Mouse (Mus musculus) forebrain, postnatal 0 days (tissue): ENCODE results near the gene Gm6096. TPM values are rescaled to one million over a fixed set of nuclear protein-coding genes. Genes with fewer than 3 reads are reported as not detected.

Experiments used
- ATAC-seq: fragments of 200-750 bp; cut with Nextera tagmentation; 2 replicates; pipeline ENCODE4 v1.8.0; 2017; ENCODE audit warnings: mild to moderate bottlenecking, moderate library complexity
- DNase-seq: peaks from one replicate; pipeline ENCODE4 v3.0.0-alpha.2; 2015
- H3K27ac ChIP-seq: fragments of 300-500 bp; sonication (generic); 2 replicates; pipeline ENCODE4 v1.5.1; 2014; ENCODE audit warnings: low read depth, mild to moderate bottlenecking, antibody characterized with exemption, low read length, moderate library complexity, mixed read lengths
- H3K27me3 ChIP-seq: fragments of 300-500 bp; sonication (generic); 2 replicates; pipeline ENCODE4 v1.6.1; 2014; ENCODE audit warnings: mild to moderate bottlenecking, low read length, mixed read lengths; ENCODE audit not compliant: insufficient read depth
- H3K36me3 ChIP-seq: fragments of 300-500 bp; sonication (generic); 2 replicates; pipeline ENCODE4 v1.6.1; 2014; ENCODE audit warnings: mild to moderate bottlenecking, moderate library complexity; ENCODE audit not compliant: insufficient read depth
- H3K4me1 ChIP-seq: fragments of 300-500 bp; sonication (generic); 2 replicates; pipeline ENCODE4 v1.6.1; 2014; ENCODE audit warnings: antibody characterized with exemption; ENCODE audit not compliant: insufficient read depth
- H3K4me2 ChIP-seq: fragments of 300-500 bp; sonication (generic); 2 replicates; pipeline ENCODE4 v1.6.1; 2014; ENCODE audit warnings: low read depth, mild to moderate bottlenecking, moderate library complexity
- H3K4me3 ChIP-seq: fragments of 300-500 bp; sonication (generic); 2 replicates; pipeline ENCODE4 v1.5.1; 2014; ENCODE audit warnings: low read depth, low read length, mixed read lengths
- H3K9ac ChIP-seq: fragments of 300-500 bp; sonication (generic); 2 replicates; pipeline ENCODE4 v1.6.1; 2014; ENCODE audit warnings: mild to moderate bottlenecking
- H3K9me3 ChIP-seq: fragments of 300-500 bp; sonication (generic); 2 replicates; pipeline ENCODE4 v1.6.1; 2016; ENCODE audit warnings: low read length
- CTCF ChIP-seq: sonication (generic); IDR thresholded peaks from 2 replicates; pipeline ENCODE4 v1.5.1; 2016; ENCODE audit warnings: antibody characterized with exemption, control low read depth, low read depth
- whole genome bisulfite sequencing: fragments of 180-500 bp; shearing (Covaris S2); extraction: QIAGEN DNeasy Blood & Tissue Kit; methylation state at CpG from one replicate; pipeline ENCODE4 v1.1.7; 2014; 5-methylcytosine and 5-hydroxymethylcytosine counted together
- polyA plus RNA-seq: library from polyadenylated mRNA; unstranded; fragments of >200 nt; fragmentation: Nextera tagmentation; extraction: Ambion mirVana; gene quantifications from 2 replicates; pipeline ENCODE4 v1.2.1, GENCODE M21; 2015
- total RNA-seq: library from RNA; depleted of rRNA; stranded (reverse); fragments of >200 nt; gene quantifications from 2 replicates; pipeline ENCODE4 v1.2.3, GENCODE M21; 2014

Gene Gm6096
- total and polyA plus RNA-seq, 2 experiments from 2014 or later: not detected

GRCm38 (mm10) chr7:34272465-34272864, 21.6 kb downstream of the Gm6096 start:
- WGBS: 69% methylated on average over 4 of the region's 4 CpGs
- Histone ChIP-seq H3K36me3 (no peaks in the 10 kb centered on the region), H3K4me2 (no peak overlapping the region), H3K9ac (no peak overlapping the region), H3K9me3 (no peaks in the 10 kb centered on the region), H3K4me1 (no peaks in the 10 kb centered on the region), H3K27me3 (no peaks in the 10 kb centered on the region), H3K27ac (no peak overlapping the region), H3K4me3 (no peak overlapping the region)
- ATAC-seq: no peak
- DNase-seq: no peak
- no peak for TF ChIP-seq CTCF

DNA sequence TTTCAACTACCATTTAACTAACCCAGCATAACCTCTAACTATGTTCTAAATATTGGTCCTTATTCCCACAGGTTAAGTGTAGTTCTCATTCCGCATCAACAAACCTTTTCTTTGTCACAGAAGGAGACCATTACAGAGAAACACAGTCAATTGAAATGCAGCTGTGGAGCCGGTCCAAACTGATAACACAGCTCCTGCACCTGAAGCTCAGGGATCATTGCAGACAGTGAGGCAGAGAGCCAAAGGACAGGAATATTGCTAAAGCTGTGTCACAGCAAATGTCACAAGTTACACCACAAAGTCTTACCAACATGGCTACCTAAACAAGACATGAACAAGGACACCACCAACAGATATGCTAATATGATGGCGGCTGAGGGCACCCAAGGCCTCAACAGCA, 25.2 kb downstream of the Gm6096 start:
- WGBS: 79% methylated on average over 3 of the region's 3 CpGs
- no peak overlapping the region for H3K27ac ChIP-seq

DNA sequence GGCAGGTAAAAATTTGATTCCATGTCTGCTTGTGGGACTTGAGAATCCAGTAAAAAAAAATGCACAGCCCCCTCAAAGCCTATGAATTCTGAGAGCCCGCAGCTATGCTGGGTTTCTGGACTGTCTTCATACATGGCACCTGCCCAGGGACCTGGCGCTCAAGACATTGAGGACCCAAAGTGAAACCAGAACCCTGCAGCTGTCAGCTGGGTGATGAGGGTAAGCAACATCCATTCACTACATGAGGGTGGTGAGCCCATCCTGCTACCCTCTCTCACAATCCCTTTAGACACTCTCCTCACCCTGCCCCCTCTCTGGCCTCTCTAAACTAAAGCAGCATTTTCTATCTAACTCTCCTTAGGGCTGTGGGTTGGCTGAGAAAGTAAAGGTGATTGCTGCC, 26.8 kb downstream of the Gm6096 start:
- no peak for TF ChIP-seq CTCF
- H3K36me3 ChIP-seq: peaks cover 1% of the 10 kb centered on the region; the same call in 1 of the 2 replicates
- ATAC-seq: no peak

More for the DNA sequence above, 25.2 kb downstream of the Gm6096 start:
- Histone ChIP-seq H3K4me1 (no peaks in the 10 kb centered on the region), H3K9ac (no peak overlapping the region), H3K36me3 (no peaks in the 10 kb centered on the region), H3K9me3 (no peaks in the 10 kb centered on the region), H3K4me2 (no peak overlapping the region), H3K4me3 (no peak overlapping the region), H3K27me3 (no peaks in the 10 kb centered on the region)
- no peak for ATAC-seq
- TF ChIP-seq CTCF: no peak
- DNase-seq: no peak

GRCm38 (mm10) chr7:34290450-34291151, 39.8 kb downstream of the Gm6096 start:
- TF ChIP-seq CTCF: no peak
- no peaks in the 10 kb centered on the region for H3K4me1 ChIP-seq
- H3K4me3 ChIP-seq: no peak overlapping the region
- H3K9ac ChIP-seq: no peak overlapping the region
- no peak for DNase-seq
- no peaks in the 10 kb centered on the region for H3K9me3 ChIP-seq
- H3K27ac ChIP-seq: no peak overlapping the region
- no peak overlapping the region for H3K4me2 ChIP-seq
- no peak for ATAC-seq
- no peaks in the 10 kb centered on the region; the same call in 1 of the 2 replicates for H3K36me3 ChIP-seq
- H3K27me3 ChIP-seq: no peaks in the 10 kb centered on the region

More for the DNA sequence above, 26.8 kb downstream of the Gm6096 start:
- Histone ChIP-seq H3K4me3 (no peak overlapping the region), H3K27me3 (no peaks in the 10 kb centered on the region), H3K4me2 (no peak overlapping the region), H3K9me3 (no peaks in the 10 kb centered on the region), H3K27ac (no peak overlapping the region), H3K9ac (no peak overlapping the region), H3K4me1 (no peaks in the 10 kb centered on the region)
- WGBS: 93% methylated on average over 2 of the region's 2 CpGs
- no peak for DNase-seq

- DNase-seq (no peak), ATAC-seq (no peak)
- no peak overlapping the region for H3K27ac ChIP-seq
- no peaks in the 10 kb centered on the region for H3K4me1 ChIP-seq
- no peak overlapping the region for H3K4me2 ChIP-seq
- TF ChIP-seq CTCF: no peak
- no peak overlapping the region for H3K4me3 ChIP-seq
- H3K27me3 ChIP-seq: no peaks in the 10 kb centered on the region
- H3K36me3 ChIP-seq: no peaks in the 10 kb centered on the region
- WGBS: 93% methylated on average over 1 of the region's 1 CpGs
- no peak overlapping the region for H3K9ac ChIP-seq
- no peaks in the 10 kb centered on the region for H3K9me3 ChIP-seq
These were observed 40.4 kb downstream of the Gm6096 start for GRCm38 (mm10) chr7:34291265-34291664.

DNA sequence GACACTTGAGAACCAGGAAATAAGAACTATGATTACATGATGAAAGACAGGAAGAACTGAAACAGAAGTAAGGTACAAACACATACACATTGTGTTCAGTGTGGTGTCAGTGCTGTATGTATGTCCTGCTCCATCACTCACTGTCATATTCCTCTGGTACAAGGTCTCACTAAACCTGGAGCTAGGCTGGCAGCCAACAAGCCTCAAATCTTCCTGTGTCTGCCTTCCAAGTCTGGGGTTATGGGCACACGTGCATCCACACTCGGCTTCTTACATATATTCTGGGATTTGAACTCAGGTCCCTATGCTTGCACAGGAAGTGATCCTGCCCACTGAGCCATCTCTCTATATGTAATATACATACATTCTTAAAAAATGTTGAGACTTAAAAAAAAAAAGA, 41.8 kb downstream of the Gm6096 start:
- TF ChIP-seq CTCF: no peak
- Histone ChIP-seq H3K4me2 (no peak overlapping the region), H3K4me3 (no peak overlapping the region), H3K27ac (no peak overlapping the region), H3K36me3 (no peaks in the 10 kb centered on the region), H3K27me3 (no peaks in the 10 kb centered on the region), H3K9me3 (no peaks in the 10 kb centered on the region), H3K4me1 (no peaks in the 10 kb centered on the region), H3K9ac (no peak overlapping the region)
- ATAC-seq (no peak), DNase-seq (no peak)
- WGBS: 84% methylated on average over 2 of the region's 2 CpGs

DNA sequence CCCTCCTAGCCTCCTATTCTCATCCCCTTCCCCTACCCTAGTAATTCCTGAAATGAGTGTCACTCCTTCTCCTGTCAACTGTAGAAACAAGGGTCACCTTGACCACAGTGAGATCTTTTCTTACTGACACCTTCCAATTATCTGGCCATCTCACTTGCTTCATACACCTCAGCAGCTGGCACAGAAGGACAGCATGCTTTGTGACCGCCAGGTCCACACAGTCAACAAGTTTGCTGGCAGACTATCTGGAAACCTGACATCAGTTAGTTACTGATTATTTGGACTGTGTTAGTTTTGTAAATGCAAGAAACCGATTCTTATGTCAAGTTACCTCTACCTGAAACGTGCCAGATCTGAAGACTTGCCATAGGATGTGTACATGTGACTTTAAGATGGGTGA, 45.3 kb downstream of the Gm6096 start:
- 93% methylated on average over 3 of the region's 3 CpGs for WGBS
- no peak for ATAC-seq
- no peaks in the 10 kb centered on the region for H3K36me3 ChIP-seq
- no peaks in the 10 kb centered on the region for H3K27me3 ChIP-seq
- no peaks in the 10 kb centered on the region for H3K9me3 ChIP-seq
- no peak overlapping the region for H3K27ac ChIP-seq
- H3K9ac ChIP-seq: no peak overlapping the region
- no peak for TF ChIP-seq CTCF
- no peak for DNase-seq
- no peak overlapping the region for H3K4me3 ChIP-seq
- no peak overlapping the region for H3K4me2 ChIP-seq
- H3K4me1 ChIP-seq: no peaks in the 10 kb centered on the region
